Mouse (Mus musculus): ENCODE measurements around the gene Hcn2. TPM values are rescaled to one million over a fixed set of nuclear protein-coding genes. Genes with fewer than 3 reads are reported as not detected.

Hcn2 gene
- polyA plus RNA-seq, 1 experiment from 2014 or later = 0.28 TPM

DNA sequence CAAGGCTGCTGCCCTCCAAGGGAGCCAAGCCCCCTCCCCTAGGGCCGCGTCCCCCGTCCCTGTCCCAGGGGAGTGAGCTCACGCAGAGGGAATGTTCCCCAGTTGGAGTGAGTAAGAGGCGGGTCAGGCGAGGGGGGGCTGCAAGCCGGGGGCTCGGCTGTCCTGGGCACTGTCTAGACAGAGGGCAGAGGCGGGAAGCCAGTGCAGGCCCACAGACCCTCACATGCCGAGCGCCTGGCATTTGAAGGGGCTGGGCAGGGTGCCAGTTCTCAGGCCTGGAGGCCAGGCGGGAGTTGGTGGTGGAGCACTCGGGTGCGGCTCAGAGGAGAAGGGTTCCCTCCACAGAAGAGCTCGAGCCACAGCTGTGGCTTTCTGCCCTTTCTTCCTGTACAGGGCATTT is 61.6 kb downstream of the Hcn2 start:
- H3K9me3 ChIP-seq (replicated peaks; ENCODE audit: low read length) = no peaks in the 10 kb centered on the region
- peak overlapping the region; percentile 51 for H3K4me3 ChIP-seq (replicated peaks; ENCODE audit: low read depth, low read length)
- H3K9ac ChIP-seq (ENCODE audit: low read depth, low read length) = no peak overlapping the region
- TF ChIP-seq CTCF (IDR thresholded peaks at IDR 0.05; ENCODE audit: low read depth) = no peak
- ATAC-seq (replicated peaks; ENCODE audit: low FRiP score, low read depth) (no peak), DNase-seq (ENCODE audit: low spot score) (peak; percentile 75)
- H3K27me3 ChIP-seq (ENCODE audit: insufficient read depth, low read length) = no peaks in the 10 kb centered on the region
- peak overlapping the region; percentile 76 for H3K4me2 ChIP-seq (ENCODE audit: low read length)
- H3K27ac ChIP-seq = peak overlapping the region; percentile 75
- H3K36me3 ChIP-seq (ENCODE audit: insufficient read depth, low read length) = no peaks in the 10 kb centered on the region
- H3K4me1 ChIP-seq (replicated peaks; ENCODE audit: insufficient read depth, low read length) = peaks cover 21% of the 10 kb centered on the region; the same call in 1 of the 2 replicates
- WGBS = 6% methylated on average over 15 of the region's 15 CpGs

DNA sequence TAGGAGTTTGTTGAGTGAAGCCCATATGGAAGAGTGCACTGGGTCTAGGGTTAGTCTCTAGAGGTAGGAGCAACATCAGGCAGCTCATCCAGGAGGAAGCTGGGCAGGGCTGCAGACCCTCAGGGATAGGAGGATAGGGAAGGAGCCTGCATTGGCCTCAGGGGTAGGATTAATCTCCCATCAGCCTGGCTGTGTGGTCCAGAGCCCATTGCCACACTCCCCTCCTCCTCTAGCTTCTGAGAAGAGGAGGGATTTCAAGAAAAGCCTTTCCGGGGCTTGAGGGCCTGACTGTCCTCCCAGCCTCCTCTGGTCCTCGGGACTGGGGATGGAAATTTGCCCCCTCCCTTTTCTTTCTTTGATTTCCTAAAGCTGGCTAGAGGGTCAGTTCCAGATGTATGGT is 62.8 kb downstream of the Hcn2 start:
- Histone ChIP-seq H3K9me3 (replicated peaks; ENCODE audit: low read length) (no peaks in the 10 kb centered on the region), H3K4me2 (ENCODE audit: low read length) (peak overlapping the region; percentile 89; the same call in 1 of the 2 replicates), H3K9ac (ENCODE audit: low read depth, low read length) (no peak overlapping the region), H3K4me3 (replicated peaks; ENCODE audit: low read depth, low read length) (no peak overlapping the region), H3K4me1 (replicated peaks; ENCODE audit: insufficient read depth, low read length) (peaks cover 21% of the 10 kb centered on the region; the same call in 1 of the 2 replicates), H3K36me3 (ENCODE audit: insufficient read depth, low read length) (no peaks in the 10 kb centered on the region), H3K27ac (peak overlapping the region; percentile 75), H3K27me3 (ENCODE audit: insufficient read depth, low read length) (no peaks in the 10 kb centered on the region)
- WGBS = 15% methylated on average over 2 of the region's 2 CpGs
- ATAC-seq (replicated peaks; ENCODE audit: low FRiP score, low read depth) = no peak
- no peak for DNase-seq (ENCODE audit: low spot score)
- no peak for TF ChIP-seq CTCF (IDR thresholded peaks at IDR 0.05; ENCODE audit: low read depth)

DNA sequence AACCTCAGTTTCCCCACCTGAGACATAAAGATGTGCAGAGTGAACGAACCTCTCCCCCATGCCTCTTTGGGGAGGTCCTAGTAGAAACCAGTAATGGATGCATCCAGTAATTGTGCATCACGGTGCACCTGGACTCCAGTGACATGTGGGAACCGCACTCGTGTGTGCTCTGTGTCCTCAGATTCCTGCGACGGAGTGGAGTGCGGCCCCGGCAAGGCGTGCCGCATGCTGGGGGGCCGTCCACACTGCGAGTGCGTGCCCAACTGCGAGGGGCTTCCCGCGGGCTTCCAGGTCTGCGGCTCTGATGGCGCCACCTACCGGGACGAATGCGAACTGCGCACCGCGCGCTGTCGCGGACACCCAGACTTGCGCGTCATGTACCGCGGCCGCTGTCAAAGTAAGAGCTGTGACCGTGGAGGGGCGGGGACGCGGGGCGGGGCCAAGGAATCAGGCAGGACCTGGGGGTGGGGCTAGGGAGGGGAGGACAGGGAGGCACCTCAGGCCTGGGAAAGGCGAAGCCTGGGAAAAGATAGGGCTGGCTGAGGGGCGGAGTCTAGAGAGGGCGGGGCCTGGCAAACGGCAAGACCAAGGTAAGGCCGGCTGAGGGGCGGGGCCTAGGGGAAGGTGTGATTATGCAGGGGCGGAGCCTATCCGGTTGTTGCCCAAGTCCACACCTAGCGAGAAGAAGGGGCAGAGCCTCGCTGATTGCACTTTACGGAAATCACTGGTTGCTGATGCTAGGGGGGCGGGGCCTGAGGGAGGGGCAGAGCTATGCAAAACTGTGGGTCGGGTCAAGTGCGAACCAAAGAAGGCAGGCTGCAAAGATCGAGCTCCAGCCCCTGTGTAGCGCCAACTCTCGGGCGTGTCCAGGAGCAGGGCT is 63.6 kb downstream of the Hcn2 start:
- 1% methylated on average over 55 of the region's 55 CpGs for WGBS
- peak; percentile 89 for TF ChIP-seq CTCF (IDR thresholded peaks at IDR 0.05; ENCODE audit: low read depth)
- H3K4me3 ChIP-seq (replicated peaks; ENCODE audit: low read depth, low read length) = peak overlapping the region; percentile 42
- H3K27me3 ChIP-seq (ENCODE audit: insufficient read depth, low read length) = no peaks in the 10 kb centered on the region
- no peak overlapping the region for H3K9ac ChIP-seq (ENCODE audit: low read depth, low read length)
- ATAC-seq (replicated peaks; ENCODE audit: low FRiP score, low read depth) (peak; percentile 91), DNase-seq (ENCODE audit: low spot score) (peak; percentile 98)
- peak overlapping the region; percentile 44; the same call in 1 of the 2 replicates for H3K27ac ChIP-seq
- H3K36me3 ChIP-seq (ENCODE audit: insufficient read depth, low read length) = no peaks in the 10 kb centered on the region
- peak overlapping the region; percentile 89 for H3K4me2 ChIP-seq (ENCODE audit: low read length)
- H3K9me3 ChIP-seq (replicated peaks; ENCODE audit: low read length) = no peaks in the 10 kb centered on the region
- peaks cover 21% of the 10 kb centered on the region; the same call in 1 of the 2 replicates for H3K4me1 ChIP-seq (replicated peaks; ENCODE audit: insufficient read depth, low read length)

DNA sequence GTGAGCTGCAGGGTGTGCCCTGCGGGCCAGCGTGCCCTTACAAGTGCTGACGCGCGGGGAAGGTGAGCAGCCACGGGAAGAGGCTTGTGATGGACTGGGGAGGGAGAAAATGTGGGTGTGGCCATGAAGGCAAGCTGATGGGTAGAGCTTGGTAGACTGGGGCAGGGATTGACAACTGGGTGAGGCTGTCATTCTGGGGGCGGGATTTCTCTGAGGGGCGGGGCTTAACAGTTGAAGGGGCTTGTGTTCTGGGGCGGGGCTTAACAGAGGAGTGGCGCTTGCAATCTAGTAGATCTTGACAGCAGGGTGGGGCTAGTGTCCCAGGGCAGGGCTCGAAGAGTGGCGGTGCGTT is 64.2 kb downstream of the Hcn2 start:
- 0% methylated on average over 13 of the region's 13 CpGs for WGBS
- ATAC-seq (replicated peaks; ENCODE audit: low FRiP score, low read depth) (no peak), DNase-seq (ENCODE audit: low spot score) (peak; percentile 79)
- Histone ChIP-seq H3K27me3 (ENCODE audit: insufficient read depth, low read length) (no peaks in the 10 kb centered on the region), H3K4me3 (replicated peaks; ENCODE audit: low read depth, low read length) (peak overlapping the region; percentile 42), H3K9me3 (replicated peaks; ENCODE audit: low read length) (no peaks in the 10 kb centered on the region), H3K27ac (peak overlapping the region; percentile 44; the same call in 1 of the 2 replicates), H3K4me1 (replicated peaks; ENCODE audit: insufficient read depth, low read length) (peaks cover 21% of the 10 kb centered on the region; the same call in 1 of the 2 replicates), H3K36me3 (ENCODE audit: insufficient read depth, low read length) (no peaks in the 10 kb centered on the region), H3K4me2 (ENCODE audit: low read length) (peak overlapping the region; percentile 89), H3K9ac (ENCODE audit: low read depth, low read length) (no peak overlapping the region)
- TF ChIP-seq CTCF (IDR thresholded peaks at IDR 0.05; ENCODE audit: low read depth) = no peak

DNA sequence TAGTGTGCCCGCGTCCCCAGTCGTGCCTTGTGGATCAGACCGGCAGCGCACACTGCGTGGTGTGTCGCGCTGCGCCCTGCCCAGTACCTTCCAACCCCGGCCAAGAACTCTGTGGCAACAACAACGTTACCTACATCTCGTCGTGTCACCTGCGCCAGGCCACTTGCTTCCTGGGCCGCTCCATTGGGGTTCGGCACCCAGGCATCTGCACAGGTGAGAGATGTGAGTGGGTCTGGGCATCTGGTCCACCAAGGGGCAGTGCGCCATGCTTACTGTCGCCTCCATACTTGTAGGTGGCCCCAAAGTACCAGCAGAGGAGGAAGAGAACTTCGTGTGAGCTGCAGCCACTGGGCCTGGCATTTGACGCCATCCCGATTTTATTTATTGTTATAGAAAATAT is 64.7 kb downstream of the Hcn2 start:
- Histone ChIP-seq H3K9me3 (replicated peaks; ENCODE audit: low read length) (no peaks in the 10 kb centered on the region), H3K27ac (no peak overlapping the region), H3K4me3 (replicated peaks; ENCODE audit: low read depth, low read length) (peak overlapping the region; percentile 42), H3K36me3 (ENCODE audit: insufficient read depth, low read length) (no peaks in the 10 kb centered on the region), H3K27me3 (ENCODE audit: insufficient read depth, low read length) (no peaks in the 10 kb centered on the region), H3K4me2 (ENCODE audit: low read length) (peak overlapping the region; percentile 89), H3K9ac (ENCODE audit: low read depth, low read length) (no peak overlapping the region), H3K4me1 (replicated peaks; ENCODE audit: insufficient read depth, low read length) (peaks cover 21% of the 10 kb centered on the region; the same call in 1 of the 2 replicates)
- no peak for TF ChIP-seq CTCF (IDR thresholded peaks at IDR 0.05; ENCODE audit: low read depth)
- ATAC-seq (replicated peaks; ENCODE audit: low FRiP score, low read depth) = no peak
- 30% methylated on average over 21 of the region's 21 CpGs for WGBS
- DNase-seq (ENCODE audit: low spot score) = no peak

DNA sequence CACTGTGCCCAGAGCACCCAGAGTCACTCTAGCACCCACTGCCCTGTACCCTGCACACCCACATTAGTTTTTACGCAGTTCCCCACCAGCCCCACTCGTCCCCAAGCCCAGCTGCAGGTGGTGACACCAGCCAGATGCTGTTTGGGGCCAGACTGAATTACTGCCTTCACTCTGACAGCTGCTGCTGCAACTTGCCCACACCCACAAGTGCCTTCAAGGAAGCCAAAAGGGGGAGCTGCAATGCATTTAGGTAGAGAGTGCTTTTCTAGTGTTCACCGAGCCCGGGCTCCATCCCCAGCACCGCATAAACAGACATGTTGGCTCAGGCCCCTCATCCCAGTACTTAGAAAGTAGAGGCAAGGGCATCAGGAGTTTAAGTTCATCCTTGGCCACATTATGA is 65.5 kb downstream of the Hcn2 start:
- 56% methylated on average over 5 of the region's 5 CpGs for WGBS
- Histone ChIP-seq H3K9ac (ENCODE audit: low read depth, low read length) (no peak overlapping the region), H3K27ac (no peak overlapping the region), H3K9me3 (replicated peaks; ENCODE audit: low read length) (no peaks in the 10 kb centered on the region), H3K27me3 (ENCODE audit: insufficient read depth, low read length) (no peaks in the 10 kb centered on the region), H3K36me3 (ENCODE audit: insufficient read depth, low read length) (no peaks in the 10 kb centered on the region), H3K4me1 (replicated peaks; ENCODE audit: insufficient read depth, low read length) (peaks cover 21% of the 10 kb centered on the region; the same call in 1 of the 2 replicates), H3K4me3 (replicated peaks; ENCODE audit: low read depth, low read length) (no peak overlapping the region), H3K4me2 (ENCODE audit: low read length) (no peak overlapping the region)
- ATAC-seq (replicated peaks; ENCODE audit: low FRiP score, low read depth) (no peak), DNase-seq (ENCODE audit: low spot score) (no peak)
- no peak for TF ChIP-seq CTCF (IDR thresholded peaks at IDR 0.05; ENCODE audit: low read depth)

Data from kidney, postnatal 0 days (tissue).